Comparison of ENCODE assay signal across 4 mouse cellular contexts in the genomic region with DNA sequence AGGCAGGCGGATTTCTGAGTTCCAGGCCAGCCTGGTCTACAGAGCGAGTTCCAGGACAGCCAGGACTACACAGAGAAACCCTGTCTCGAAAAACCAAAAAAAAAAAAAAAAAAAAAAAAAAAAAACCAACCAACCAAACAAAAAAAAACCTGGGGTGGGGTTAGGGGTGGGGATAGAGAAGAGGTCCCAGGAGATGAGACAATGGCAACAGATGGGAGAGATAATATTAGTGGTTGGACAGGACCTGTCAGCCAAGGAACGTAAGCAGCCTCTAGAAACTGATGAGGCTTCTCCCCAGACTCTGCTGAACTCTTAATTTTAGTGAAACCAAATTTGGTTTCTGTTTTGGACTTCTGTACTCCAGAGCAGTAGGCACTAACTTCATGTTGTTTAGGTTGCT. TPM values are rescaled to one million over a fixed set of nuclear protein-coding genes. Genes with fewer than 3 reads are reported as not detected.
"Had no signal": no experiment of that assay in that cellular context is flagged by ENCODE, and none has a peak within 500 bp of the region (broad histone marks: within the 10 kb centered on the region; RNA-seq: fewer than 3 reads in every experiment).

No protein-coding gene starts in this region.

RNA-seq across cellular contexts. Expression of gene Pmel, which starts 21.5 kb away (rescaled TPM):
- total RNA-seq: common myeloid progenitor, adult 5-6 weeks; gastrocnemius, adult 18-20 months; gastrocnemius, adult 2 months had no signal
- polyA plus RNA-seq: erythroblast, embryonic 14.5 days had no signal
